Mouse (Mus musculus): ENCODE data around the gene Pin1. TPM values are rescaled to one million over a fixed set of nuclear protein-coding genes. Genes with fewer than 3 reads are reported as not detected.

Gene Pin1
- polyA plus RNA-seq (2014; fragmentation: Illumina TruSeq; extraction: RNeasy Lipid Tissue Mini Kit (QIAGEN cat#74804); ENCODE audit: insufficient read depth, low read depth, low replicate concordance): 15.8 TPM

DNA sequence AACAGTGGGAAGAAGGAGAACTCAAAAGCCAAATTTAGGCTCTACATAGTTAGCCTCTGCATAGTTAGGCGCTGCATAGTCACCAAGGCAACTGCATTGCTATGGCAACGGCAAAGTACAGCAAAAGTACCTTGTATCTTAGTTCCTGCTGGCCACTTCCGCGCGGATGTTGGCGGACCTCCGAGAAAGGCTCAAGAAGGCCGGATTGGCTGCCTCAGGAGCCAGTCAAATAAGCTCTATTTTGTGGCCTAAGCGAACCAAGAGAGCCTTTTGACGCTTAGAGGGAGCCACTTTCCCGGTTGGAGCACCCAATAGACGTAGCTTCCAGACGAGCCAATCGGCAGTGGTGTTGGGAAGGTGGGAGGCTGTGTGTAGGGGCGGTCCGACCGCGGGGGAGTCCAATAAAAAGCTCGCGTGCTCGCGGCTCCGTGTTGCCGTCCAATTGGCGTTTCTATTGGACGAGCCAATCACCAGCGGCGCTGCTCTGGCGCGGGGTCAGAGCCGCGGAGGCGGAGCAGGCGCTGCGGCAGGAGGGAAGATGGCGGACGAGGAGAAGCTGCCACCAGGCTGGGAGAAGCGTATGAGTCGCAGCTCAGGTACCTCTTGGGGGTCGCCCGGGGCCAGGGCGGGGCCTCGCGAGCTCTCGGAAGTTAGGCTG, at the start of gene Pin1:
TSS of gene Pin1 (plus strand) at position 494 of the 658 bp plus-strand sequence.

DNA sequence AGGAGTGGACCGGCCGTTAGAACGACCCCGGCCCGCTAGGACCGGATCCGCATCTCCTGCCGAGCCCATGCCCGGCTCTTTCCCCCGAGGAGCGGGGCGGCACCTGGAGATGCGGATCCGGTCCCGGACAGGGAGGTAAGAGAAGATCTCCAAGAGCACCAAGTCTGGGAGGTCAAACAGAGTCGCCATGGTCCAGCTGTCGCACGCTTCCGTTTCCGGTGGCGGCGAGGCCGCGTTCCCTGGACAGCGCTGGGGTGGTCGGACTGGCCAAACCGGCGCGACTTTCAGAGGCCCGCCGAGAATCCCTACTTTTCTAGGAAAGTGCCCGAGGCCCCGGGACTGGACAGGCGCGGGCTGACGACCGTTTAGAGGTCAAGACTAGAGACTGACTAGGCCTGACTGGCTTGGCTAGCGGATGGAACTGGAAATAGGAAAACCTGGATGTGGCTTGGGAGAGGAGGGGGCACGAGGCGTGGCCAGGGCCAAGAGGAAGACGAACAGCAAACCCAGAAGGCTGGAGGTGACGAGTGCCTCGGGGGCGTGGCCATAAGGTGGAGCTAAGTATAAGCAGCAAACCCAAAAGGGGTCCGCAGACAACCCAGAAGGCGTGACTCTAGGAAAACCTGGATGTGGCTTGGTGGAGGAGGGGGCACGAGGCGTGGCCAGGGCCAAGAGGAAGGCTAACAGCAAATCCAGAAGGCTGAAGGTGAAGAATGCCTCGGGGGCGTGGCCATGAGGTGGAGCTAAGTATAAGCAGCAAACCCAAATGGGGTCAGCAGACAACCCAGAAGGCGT, 9.6 kb upstream of the Pin1 start, which contains the start of gene Ubl5:
TSS of gene Ubl5 (plus strand) at position 778 of the 795 bp plus-strand sequence.

DNA sequence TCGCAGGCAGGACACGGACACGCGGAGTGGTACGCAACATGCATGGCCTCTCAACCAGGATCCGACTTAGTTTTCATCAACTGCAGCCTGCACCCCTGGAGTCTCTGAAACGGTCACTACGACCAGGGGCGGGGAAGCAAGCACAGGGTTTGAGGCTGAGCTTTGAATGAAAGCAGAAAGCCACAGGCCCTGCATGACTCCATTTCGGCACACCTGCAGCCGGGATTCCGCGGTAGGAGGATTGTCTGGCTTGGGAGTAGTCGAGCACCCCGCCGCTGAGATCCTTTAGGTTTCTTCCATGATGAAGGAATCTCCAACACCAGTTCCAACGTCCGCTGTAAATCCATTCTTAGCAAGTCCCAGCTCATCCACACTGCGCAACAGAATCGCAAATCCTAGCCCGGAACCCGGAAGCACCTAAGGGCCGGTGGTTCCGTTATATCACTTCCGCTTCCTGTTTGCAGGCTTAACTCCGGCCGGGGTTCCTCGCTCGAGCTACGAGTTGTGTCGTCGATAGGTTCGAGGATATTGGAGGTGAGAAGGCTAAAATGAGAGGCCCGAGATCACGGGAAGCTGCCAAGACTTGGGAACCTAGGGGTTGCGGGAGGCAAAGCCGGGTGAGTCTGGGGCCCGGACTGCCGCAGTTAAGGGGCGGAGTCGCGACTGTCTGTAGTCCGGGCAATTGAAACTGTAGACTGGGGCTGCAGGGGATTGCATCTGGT, 7.4 kb upstream of the Pin1 start, which contains the start of gene Fbxl12:
TSS of gene Fbxl12 (minus strand) at position 408 of the 722 bp plus-strand sequence.

Other genes with a start within 250 kb of the Pin1 start
- gene Zfp26, start 191.9 kb upstream of the Pin1 start, polyA plus RNA-seq (2014; fragmentation: Illumina TruSeq; extraction: RNeasy Lipid Tissue Mini Kit (QIAGEN cat#74804); ENCODE audit: insufficient read depth, low read depth, low replicate concordance): 2.0 TPM
- 8.7 TPM for gene Zfp426, start 159.3 kb upstream of the Pin1 start, polyA plus RNA-seq (2014; fragmentation: Illumina TruSeq; extraction: RNeasy Lipid Tissue Mini Kit (QIAGEN cat#74804); ENCODE audit: insufficient read depth, low read depth, low replicate concordance)
- gene Zfp266, start 130.7 kb upstream of the Pin1 start, polyA plus RNA-seq (2014; fragmentation: Illumina TruSeq; extraction: RNeasy Lipid Tissue Mini Kit (QIAGEN cat#74804); ENCODE audit: insufficient read depth, low read depth, low replicate concordance): 8.2 TPM
- 3.5 TPM for gene Zfp846, start 70.8 kb upstream of the Pin1 start, polyA plus RNA-seq (2014; fragmentation: Illumina TruSeq; extraction: RNeasy Lipid Tissue Mini Kit (QIAGEN cat#74804); ENCODE audit: insufficient read depth, low read depth, low replicate concordance)
- gene Ubl5, start 9.2 kb upstream of the Pin1 start, polyA plus RNA-seq (2014; fragmentation: Illumina TruSeq; extraction: RNeasy Lipid Tissue Mini Kit (QIAGEN cat#74804); ENCODE audit: insufficient read depth, low read depth, low replicate concordance): 615 TPM
- 13.3 TPM for gene Fbxl12, start 7.3 kb upstream of the Pin1 start, polyA plus RNA-seq (2014; fragmentation: Illumina TruSeq; extraction: RNeasy Lipid Tissue Mini Kit (QIAGEN cat#74804); ENCODE audit: insufficient read depth, low read depth, low replicate concordance)
- gene Olfm2, start 94.3 kb downstream of the Pin1 start, polyA plus RNA-seq (2014; fragmentation: Illumina TruSeq; extraction: RNeasy Lipid Tissue Mini Kit (QIAGEN cat#74804); ENCODE audit: insufficient read depth, low read depth, low replicate concordance): 4.6 TPM
- gene Col5a3, start 163.0 kb downstream of the Pin1 start, polyA plus RNA-seq (2014; fragmentation: Illumina TruSeq; extraction: RNeasy Lipid Tissue Mini Kit (QIAGEN cat#74804); ENCODE audit: insufficient read depth, low read depth, low replicate concordance): 1.3 TPM
- not detected for gene Rdh8, start 166.4 kb downstream of the Pin1 start, polyA plus RNA-seq (2014; fragmentation: Illumina TruSeq; extraction: RNeasy Lipid Tissue Mini Kit (QIAGEN cat#74804); ENCODE audit: insufficient read depth, low read depth, low replicate concordance)
- gene A230050P20Rik, start 216.5 kb downstream of the Pin1 start, polyA plus RNA-seq (2014; fragmentation: Illumina TruSeq; extraction: RNeasy Lipid Tissue Mini Kit (QIAGEN cat#74804); ENCODE audit: insufficient read depth, low read depth, low replicate concordance): 17.4 TPM
- 2.2 TPM for gene Angptl6, start 227.6 kb downstream of the Pin1 start, polyA plus RNA-seq (2014; fragmentation: Illumina TruSeq; extraction: RNeasy Lipid Tissue Mini Kit (QIAGEN cat#74804); ENCODE audit: insufficient read depth, low read depth, low replicate concordance)
- gene Ppan, start 236.1 kb downstream of the Pin1 start, polyA plus RNA-seq (2014; fragmentation: Illumina TruSeq; extraction: RNeasy Lipid Tissue Mini Kit (QIAGEN cat#74804); ENCODE audit: insufficient read depth, low read depth, low replicate concordance): 15.0 TPM
- 123 TPM for gene Eif3g, start 246.5 kb downstream of the Pin1 start, polyA plus RNA-seq (2014; fragmentation: Illumina TruSeq; extraction: RNeasy Lipid Tissue Mini Kit (QIAGEN cat#74804); ENCODE audit: insufficient read depth, low read depth, low replicate concordance)